Mouse (Mus musculus): ENCODE measurements around the gene Cks1b. TPM values are rescaled to one million over a fixed set of nuclear protein-coding genes. Genes with fewer than 3 reads are reported as not detected.

Gene Cks1b
- total and polyA plus RNA-seq, 2 experiments from 2014 or later = 43.6 to 103 TPM

GRCm38 (mm10) chr3:89454401-89455177, 36.4 kb upstream of the Cks1b start, which contains the start of gene Pmvk:
Gene Pmvk (plus strand): TSS chr3:89454541.
- Histone ChIP-seq H3K9me3 (ENCODE audit: low read length) (no peaks in the 10 kb centered on the region), H3K27ac (no peak within 1 kb of the TSS), H3K36me3 (ENCODE audit: insufficient read depth, low read length) (no peaks in the 10 kb centered on the region), H3K4me2 (ENCODE audit: low read depth, low read length) (no peak within 1 kb of the TSS), H3K4me3 (ENCODE audit: low read length) (no peak within 1 kb of the TSS), H3K27me3 (ENCODE audit: insufficient read depth, low read length) (no peaks in the 10 kb centered on the region), H3K9ac (replicated peaks; ENCODE audit: low read length) (no peak within 1 kb of the TSS), H3K4me1 (ENCODE audit: insufficient read depth, low read length) (no peaks in the 10 kb centered on the region)
- no peak for TF ChIP-seq CTCF (IDR thresholded peaks at IDR 0.05; ENCODE audit: low read depth)
- DNase-seq (ENCODE audit: low spot score) (no peak), ATAC-seq (no peak)
- 73% methylated on average over 10 of the region's 10 CpGs for WGBS

- H3K36me3 ChIP-seq (ENCODE audit: insufficient read depth, low read length) = no peaks in the 10 kb centered on the region
- no peak overlapping the region for H3K4me2 ChIP-seq (ENCODE audit: low read depth, low read length)
- H3K9me3 ChIP-seq (ENCODE audit: low read length) = no peaks in the 10 kb centered on the region
- 82% methylated on average over 1 of the region's 1 CpGs for WGBS
- DNase-seq (ENCODE audit: low spot score) (peak; percentile 24), ATAC-seq (no peak)
- H3K27me3 ChIP-seq (ENCODE audit: insufficient read depth, low read length) = no peaks in the 10 kb centered on the region
- no peaks in the 10 kb centered on the region for H3K4me1 ChIP-seq (ENCODE audit: insufficient read depth, low read length)
- H3K9ac ChIP-seq (replicated peaks; ENCODE audit: low read length) = no peak overlapping the region
- no peak overlapping the region for H3K4me3 ChIP-seq (ENCODE audit: low read length)
- no peak overlapping the region for H3K27ac ChIP-seq
- TF ChIP-seq CTCF (IDR thresholded peaks at IDR 0.05; ENCODE audit: low read depth) = no peak
Measured at GRCm38 (mm10) chr3:89451916-89452315, 33.7 kb upstream of the Cks1b start.

DNA sequence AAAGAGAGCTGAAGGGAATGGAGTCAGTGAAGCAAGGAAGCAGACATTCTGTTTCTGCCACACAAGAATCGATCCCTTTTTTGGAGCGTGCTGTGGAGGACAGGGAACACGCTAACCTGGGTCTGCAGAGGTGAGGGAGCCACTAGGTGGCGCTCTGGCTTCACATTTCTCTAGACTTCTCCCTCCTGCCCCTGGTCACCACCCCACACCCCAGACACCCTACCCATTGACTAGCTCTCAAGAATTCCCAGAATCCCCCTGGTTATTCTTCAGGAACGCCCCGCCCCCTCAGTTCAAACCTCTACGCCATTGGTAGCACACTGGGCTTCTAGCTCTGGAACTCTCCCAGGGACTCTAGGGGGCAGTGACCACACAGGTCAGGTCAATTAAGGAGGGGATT, 31.4 kb upstream of the Cks1b start:
- H3K4me3 ChIP-seq (ENCODE audit: low read length) = no peak overlapping the region
- no peaks in the 10 kb centered on the region for H3K9me3 ChIP-seq (ENCODE audit: low read length)
- peak; percentile 80 for ATAC-seq
- 36% methylated on average over 7 of the region's 7 CpGs for WGBS
- H3K27me3 ChIP-seq (ENCODE audit: insufficient read depth, low read length) = no peaks in the 10 kb centered on the region
- peak; percentile 77 for TF ChIP-seq CTCF (IDR thresholded peaks at IDR 0.05; ENCODE audit: low read depth)
- no peaks in the 10 kb centered on the region for H3K4me1 ChIP-seq (ENCODE audit: insufficient read depth, low read length)
- no peaks in the 10 kb centered on the region for H3K36me3 ChIP-seq (ENCODE audit: insufficient read depth, low read length)
- H3K4me2 ChIP-seq (ENCODE audit: low read depth, low read length) = no peak overlapping the region
- DNase-seq (ENCODE audit: low spot score) = peak; percentile 83
- no peak overlapping the region for H3K9ac ChIP-seq (replicated peaks; ENCODE audit: low read length)
- H3K27ac ChIP-seq = no peak overlapping the region

- WGBS = 58% methylated on average over 13 of the region's 13 CpGs
- no peaks in the 10 kb centered on the region for H3K36me3 ChIP-seq (ENCODE audit: insufficient read depth, low read length)
- H3K27ac ChIP-seq = no peak overlapping the region
- H3K4me2 ChIP-seq (ENCODE audit: low read depth, low read length) = no peak overlapping the region
- no peaks in the 10 kb centered on the region for H3K4me1 ChIP-seq (ENCODE audit: insufficient read depth, low read length)
- no peaks in the 10 kb centered on the region for H3K27me3 ChIP-seq (ENCODE audit: insufficient read depth, low read length)
- DNase-seq (ENCODE audit: low spot score) = peak; percentile 40
- H3K4me3 ChIP-seq (ENCODE audit: low read length) = no peak overlapping the region
- no peaks in the 10 kb centered on the region for H3K9me3 ChIP-seq (ENCODE audit: low read length)
- no peak overlapping the region for H3K9ac ChIP-seq (replicated peaks; ENCODE audit: low read length)
- TF ChIP-seq CTCF (IDR thresholded peaks at IDR 0.05; ENCODE audit: low read depth) = no peak
- peak; percentile 56 for ATAC-seq
Measured at GRCm38 (mm10) chr3:89448720-89449537, 30.7 kb upstream of the Cks1b start.

DNA sequence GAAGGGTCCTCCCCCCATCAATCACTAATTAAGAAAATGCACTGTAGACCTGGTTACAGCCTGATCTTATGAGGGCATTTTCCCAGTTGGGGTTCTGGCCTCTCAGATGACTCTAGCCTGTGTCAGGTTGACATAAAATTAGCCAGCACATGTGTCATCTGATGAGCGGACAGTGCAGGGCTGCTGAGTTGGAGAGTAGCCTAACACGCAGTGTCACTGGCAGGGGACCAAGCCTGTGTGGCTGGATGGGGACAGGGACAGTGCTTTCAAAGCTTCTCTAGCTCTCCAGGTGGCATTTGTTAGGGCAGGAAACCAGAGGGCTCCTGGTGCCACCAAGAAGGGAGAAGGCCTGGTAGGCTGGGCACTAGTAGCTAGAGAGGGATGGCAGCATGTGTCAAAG, 22.5 kb upstream of the Cks1b start:
- peaks cover 6% of the 10 kb centered on the region; the same call in 1 of the 2 replicates for H3K4me1 ChIP-seq (ENCODE audit: insufficient read depth, low read length)

DNA sequence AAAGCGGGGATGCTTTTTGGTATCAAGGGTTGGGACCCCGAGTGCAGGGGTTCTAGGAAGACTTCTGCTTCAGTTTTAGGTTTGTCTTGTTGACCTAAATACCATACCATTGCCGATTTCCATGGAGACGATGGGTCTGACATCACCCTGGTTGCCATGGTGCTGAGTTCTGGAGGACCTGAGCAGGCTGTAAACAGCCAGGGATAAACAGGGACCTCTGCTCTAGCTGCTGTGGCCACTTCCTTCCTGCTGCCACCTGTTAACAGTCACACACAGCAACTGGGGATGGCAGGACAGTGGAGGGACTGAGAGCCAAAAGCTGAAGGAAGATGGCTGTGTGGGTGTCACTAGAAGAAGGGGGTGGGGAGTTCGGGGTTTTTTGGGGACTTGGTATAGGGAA, 19.1 kb upstream of the Cks1b start:
- peak overlapping the region; percentile 18; the same call in 1 of the 2 replicates for H3K9ac ChIP-seq (replicated peaks; ENCODE audit: low read length)
- peak overlapping the region; percentile 52 for H3K4me2 ChIP-seq (ENCODE audit: low read depth, low read length)
- no peaks in the 10 kb centered on the region for H3K27me3 ChIP-seq (ENCODE audit: insufficient read depth, low read length)
- DNase-seq (ENCODE audit: low spot score) = peak; percentile 45
- H3K4me3 ChIP-seq (ENCODE audit: low read length) = peak overlapping the region; percentile 29
- peak overlapping the region; percentile 66 for H3K27ac ChIP-seq
- H3K4me1 ChIP-seq (ENCODE audit: insufficient read depth, low read length) = peaks cover 6% of the 10 kb centered on the region; the same call in 1 of the 2 replicates
- peaks cover 28% of the 10 kb centered on the region for H3K36me3 ChIP-seq (ENCODE audit: insufficient read depth, low read length)
- no peaks in the 10 kb centered on the region for H3K9me3 ChIP-seq (ENCODE audit: low read length)
- peak; percentile 65 for ATAC-seq
- 23% methylated on average over 5 of the region's 5 CpGs for WGBS
- no peak for TF ChIP-seq CTCF (IDR thresholded peaks at IDR 0.05; ENCODE audit: low read depth)

More for the DNA sequence above, 22.5 kb upstream of the Cks1b start:
- ATAC-seq (no peak), DNase-seq (ENCODE audit: low spot score) (no peak)
- Histone ChIP-seq H3K27me3 (ENCODE audit: insufficient read depth, low read length) (no peaks in the 10 kb centered on the region), H3K36me3 (ENCODE audit: insufficient read depth, low read length) (no peaks in the 10 kb centered on the region; the same call in 1 of the 2 replicates), H3K9ac (replicated peaks; ENCODE audit: low read length) (no peak overlapping the region), H3K4me3 (ENCODE audit: low read length) (no peak overlapping the region), H3K4me2 (ENCODE audit: low read depth, low read length) (no peak overlapping the region), H3K9me3 (ENCODE audit: low read length) (no peaks in the 10 kb centered on the region), H3K27ac (no peak overlapping the region)
- WGBS = 74% methylated on average over 2 of the region's 2 CpGs
- no peak for TF ChIP-seq CTCF (IDR thresholded peaks at IDR 0.05; ENCODE audit: low read depth)
